In the genomic region with DNA sequence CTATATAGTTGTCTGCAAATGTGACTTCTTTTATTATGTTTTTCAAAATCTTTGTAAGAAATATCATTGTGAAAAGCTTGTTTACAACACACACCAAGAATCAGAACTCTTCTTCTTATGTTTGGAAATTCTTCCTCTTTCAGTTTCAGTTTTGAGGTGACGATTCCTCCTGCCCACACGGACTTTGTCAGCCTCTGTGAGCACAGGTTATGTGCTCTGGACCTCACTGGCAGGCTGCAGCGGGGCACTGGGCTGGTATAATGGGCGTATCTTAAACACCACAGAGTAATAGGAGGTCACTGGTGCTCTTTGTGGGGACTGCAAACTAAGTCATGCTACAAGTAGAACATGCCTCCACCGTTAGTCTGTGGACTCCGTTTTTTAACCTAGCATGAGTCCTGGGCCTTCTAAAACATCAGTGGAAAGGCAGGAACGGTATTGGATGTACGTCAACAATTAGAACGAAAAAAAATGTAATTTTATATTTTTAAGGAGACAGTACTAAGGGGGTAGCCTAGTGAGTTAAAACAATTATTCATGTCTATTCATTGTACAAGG, we compare ENCODE assay signal across 9 mouse cellular contexts. TPM values are rescaled to one million over a fixed set of nuclear protein-coding genes. Genes with fewer than 3 reads are reported as not detected.
DNase-seq lines count a peak whose midpoint lies in the region; ATAC-seq and TF ChIP-seq lines count a peak whose summit lies in the region.
"Had no signal": no experiment of that assay in that cellular context is flagged by ENCODE, and none has a peak within 500 bp of the region (broad histone marks: within the 10 kb centered on the region; RNA-seq: fewer than 3 reads in every experiment).

No protein-coding gene starts in this region.

- 77% methylated on average over 9 of the region's 9 CpGs for WGBS in lung, postnatal 0 days
- 86% methylated on average over 9 of the region's 9 CpGs for WGBS in midbrain, embryonic 16.5 days

- no peaks in the 10 kb centered on the region for H3K9me3 ChIP-seq in lung, postnatal 0 days (ENCODE audit: low read length)
- H3K9me3 ChIP-seq in midbrain, embryonic 16.5 days (replicated peaks; ENCODE audit: control insufficient read depth, low read length, poor library complexity, severe bottlenecking): no peaks in the 10 kb centered on the region

- H3K9ac ChIP-seq in lung, postnatal 0 days (replicated peaks; ENCODE audit: low read depth): no peak overlapping the region
- H3K9ac ChIP-seq in midbrain, embryonic 16.5 days (ENCODE audit: low read depth, low read length): no peak overlapping the region

- ATAC-seq in lung, postnatal 0 days: no peak
- ATAC-seq in midbrain, embryonic 16.5 days: no peak

- peak; percentile 6 to 33 for DNase-seq in lung, adult 18-20 months
- no peak for DNase-seq in lung, postnatal 10 days
- DNase-seq in T-cell, adult 2 months (ENCODE audit: low spot score): peak; percentile 66
- no peak for DNase-seq in lung, postnatal 0 days (ENCODE audit: low spot score)
- peak; percentile 51 for DNase-seq in thymus, postnatal 14 days
- DNase-seq in testis, postnatal 10 days (ENCODE audit: low spot score): no peak
- DNase-seq in left cerebral cortex, adult 9 months (ENCODE audit: low spot score in 2 of 2): no peak
- DNase-seq: gastrocnemius, postnatal 10 days had no signal

- H3K36me3 ChIP-seq in lung, postnatal 0 days (ENCODE audit: insufficient read depth, low read length): no peaks in the 10 kb centered on the region
- no peaks in the 10 kb centered on the region for H3K36me3 ChIP-seq in midbrain, embryonic 16.5 days (ENCODE audit: control insufficient read depth, insufficient read depth, low read length)

- H3K27me3 ChIP-seq in lung, postnatal 0 days (replicated peaks; ENCODE audit: insufficient read depth, low read length): no peaks in the 10 kb centered on the region
- no peaks in the 10 kb centered on the region for H3K27me3 ChIP-seq in midbrain, embryonic 16.5 days (ENCODE audit: control insufficient read depth, insufficient read depth, low read depth, low read length)

- 0 out of 2 replicates have a peak overlapping the region, but pooled peaks have one; percentile 1 for H3K4me2 ChIP-seq in lung, postnatal 0 days (replicated peaks; ENCODE audit: low read depth, low read length)
- no peak overlapping the region for H3K4me2 ChIP-seq in midbrain, embryonic 16.5 days (ENCODE audit: low read length)

- H3K27ac ChIP-seq in lung, postnatal 0 days (ENCODE audit: low read length): no peak overlapping the region
- H3K27ac ChIP-seq in midbrain, embryonic 16.5 days (ENCODE audit: low read length): no peak overlapping the region

- H3K4me3 ChIP-seq in lung, postnatal 0 days (ENCODE audit: low read depth, low read length): no peak overlapping the region
- no peak overlapping the region for H3K4me3 ChIP-seq in midbrain, embryonic 16.5 days (ENCODE audit: low read depth, low read length)

- no peaks in the 10 kb centered on the region for H3K4me1 ChIP-seq in lung, postnatal 0 days (ENCODE audit: insufficient read depth, low read depth, low read length)
- no peaks in the 10 kb centered on the region for H3K4me1 ChIP-seq in midbrain, embryonic 16.5 days (ENCODE audit: control insufficient read depth, insufficient read depth, low read length)

- TF ChIP-seq EP300 in lung, postnatal 0 days (IDR thresholded peaks at IDR 0.05): no peak

- no peak for TF ChIP-seq CTCF in lung, postnatal 0 days (IDR thresholded peaks at IDR 0.05)

RNA-seq across cellular contexts. Expression of a gene that starts 9.4 kb away (rescaled TPM):
- polyA plus RNA-seq in lung, postnatal 0 days (2015; fragmentation: Nextera tagmentation; extraction: Ambion mirVana): 7.9 and 9.2 TPM in 2 replicates
- polyA plus RNA-seq in midbrain, embryonic 16.5 days (2015; fragmentation: Nextera tagmentation; extraction: Ambion mirVana): 17.1 and 19.2 TPM in 2 replicates

RNA-seq across cellular contexts. Expression of a gene that starts 54.8 kb away (rescaled TPM):
- 0.23 and 0.29 TPM in 2 replicates for polyA plus RNA-seq in lung, postnatal 0 days (2015; fragmentation: Nextera tagmentation; extraction: Ambion mirVana)
- polyA plus RNA-seq in midbrain, embryonic 16.5 days (2015; fragmentation: Nextera tagmentation; extraction: Ambion mirVana): 1.9 and 2.5 TPM in 2 replicates

Comparison
In these comparisons a context has a peak if more than half of its experiments do, and no peak if none do; other contexts are left out.
1. DNase-seq: peak in lung, adult 18-20 months (2 of 2), T-cell, adult 2 months (single experiment) and thymus, postnatal 14 days (single experiment); none in lung, postnatal 10 days (single experiment), lung, postnatal 0 days (single experiment), testis, postnatal 10 days (single experiment) and left cerebral cortex, adult 9 months (0 of 2).